Comparison of ENCODE assay signal across 14 mouse cellular contexts in genomic region chr17:3481576-3482575, GRCm38 (mm10). TPM values are rescaled to one million over a fixed set of nuclear protein-coding genes. Genes with fewer than 3 reads are reported as not detected.
DNase-seq lines count a peak whose midpoint lies in the region; ATAC-seq lines count a peak whose summit lies in the region.
"Had no signal": no experiment of that assay in that cellular context is flagged by ENCODE, and none has a peak within 500 bp of the region (broad histone marks: within the 10 kb centered on the region; RNA-seq: fewer than 3 reads in every experiment).

No protein-coding gene starts in this region.

- peak; percentile 69 for ATAC-seq in forebrain, embryonic 12.5 days (ENCODE audit: low FRiP score)
- no peak for ATAC-seq in inflammation-experienced regulatory T-cells, adult 6 months

- H3K9me3 ChIP-seq in forebrain, embryonic 12.5 days: no peaks in the 10 kb centered on the region
- H3K9me3 ChIP-seq: limb, embryonic 13.5 days; neural tube, embryonic 12.5 days had no signal

- peak overlapping the region; percentile 73 for H3K27ac ChIP-seq in forebrain, embryonic 12.5 days
- H3K27ac ChIP-seq: limb, embryonic 13.5 days; neural tube, embryonic 12.5 days had no signal

- 50% methylated on average over 7 of the region's 7 CpGs for WGBS in forebrain, embryonic 12.5 days

- H3K27me3 ChIP-seq in forebrain, embryonic 12.5 days: no peaks in the 10 kb centered on the region
- H3K27me3 ChIP-seq: limb, embryonic 13.5 days; neural tube, embryonic 12.5 days had no signal

- H3K9ac ChIP-seq in forebrain, embryonic 12.5 days: no peak overlapping the region
- H3K9ac ChIP-seq: limb, embryonic 13.5 days; neural tube, embryonic 12.5 days had no signal

- no peak overlapping the region; the same call in 1 of the 2 replicates for H3K4me3 ChIP-seq in forebrain, embryonic 12.5 days (replicated peaks)
- H3K4me3 ChIP-seq: limb, embryonic 13.5 days; neural tube, embryonic 12.5 days had no signal

- H3K36me3 ChIP-seq in forebrain, embryonic 12.5 days (replicated peaks): no peaks in the 10 kb centered on the region
- H3K36me3 ChIP-seq: neural tube, embryonic 12.5 days had no signal

- no peaks in the 10 kb centered on the region; the same call in 1 of the 2 replicates for H3K4me1 ChIP-seq in forebrain, embryonic 12.5 days
- H3K4me1 ChIP-seq: limb, embryonic 13.5 days; neural tube, embryonic 12.5 days had no signal

- DNase-seq in layer of hippocampus, adult 11-12 months (ENCODE audit: low spot score): peak; percentile 58
- no peak for DNase-seq in layer of hippocampus, adult 9-10 months (ENCODE audit: low spot score)
- DNase-seq in cerebellum, adult 18-20 months: peak; percentile 48 to 61
- peak; percentile 52 to 73 for DNase-seq in left cerebral cortex, adult 9 months (ENCODE audit: low spot score in 2 of 2)
- DNase-seq in gastrocnemius, adult 8-10 months (ENCODE audit: low spot score in 2 of 2): no peak
- DNase-seq in lung, postnatal 10 days: no peak
- DNase-seq: adrenal gland, adult 2 months; gastrocnemius, postnatal 14 days had no signal

- no peak overlapping the region; the same call in 1 of the 2 replicates for H3K4me2 ChIP-seq in forebrain, embryonic 12.5 days
- H3K4me2 ChIP-seq: limb, embryonic 13.5 days; neural tube, embryonic 12.5 days had no signal

RNA-seq across cellular contexts. Expression of gene Cldn20, which starts 50.5 kb away (rescaled TPM):
- polyA plus RNA-seq in forebrain, embryonic 12.5 days (2016; fragmentation: Nextera tagmentation; extraction: Ambion mirVana): 0.32 TPM in 1 of 2 replicates, not detected in the other
- not detected for total RNA-seq in gastrocnemius, adult 8-10 months (2022)
- polyA plus RNA-seq in inflammation-experienced regulatory T-cells, adult 6 months (2017; shearing (Covaris generic)): not detected
- total RNA-seq: gastrocnemius, postnatal 14 days; hematopoietic stem cell, adult 5-6 weeks had no signal
- polyA plus RNA-seq: adrenal gland, adult 2 months; embryonic facial prominence, embryonic 11.5 days; neural tube, embryonic 12.5 days had no signal

Comparison
In these comparisons a context has a peak if more than half of its experiments do, and no peak if none do; other contexts are left out.
1. DNase-seq: peak in layer of hippocampus, adult 11-12 months (single experiment), cerebellum, adult 18-20 months (2 of 2) and left cerebral cortex, adult 9 months (2 of 2); none in layer of hippocampus, adult 9-10 months (single experiment), gastrocnemius, adult 8-10 months (0 of 2) and lung, postnatal 10 days (single experiment).